Mouse (Mus musculus): Measurements from ENCODE around the gene Sox6.

DNA sequence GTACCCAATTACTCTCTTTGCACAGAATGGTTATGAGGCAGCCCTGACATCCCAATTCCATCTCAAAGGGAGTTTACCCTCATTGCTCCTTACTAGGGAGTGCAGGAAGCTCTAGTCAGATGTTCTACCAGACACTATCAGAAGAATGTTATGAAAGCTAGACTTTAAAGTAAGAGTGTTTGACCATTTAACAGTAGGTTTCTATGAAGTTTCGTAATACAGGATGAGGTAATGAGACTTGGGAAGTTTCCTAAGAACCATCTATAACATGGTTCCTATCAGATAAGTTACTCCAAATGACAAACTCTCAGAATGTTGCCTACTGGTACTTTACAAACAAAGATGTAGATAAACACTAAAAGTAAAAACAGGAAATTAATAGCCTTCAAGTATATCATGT is 123.3 kb downstream of the Sox6 start:
- TF ChIP-seq CTCF (conservative IDR thresholded peaks at IDR 0.05; ENCODE audit: low read length) (no peak), NANOG (IDR thresholded peaks at IDR 0.05; ENCODE audit: borderline replicate concordance, low read length) (no peak), POU5F1 (IDR thresholded peaks at IDR 0.05; ENCODE audit: borderline replicate concordance, low read length) (no peak)
